Mouse (Mus musculus) kidney, adult 18-20 months (tissue): ENCODE measurements at regions not wholly inside any gene's neighbourhood (a gene's known extent, or its start where the extent isn't known, plus 50 kb on each side); places are given as distances from the start of the nearest gene placed in this dataset.

Experiments
- DNase-seq: peaks from one replicate; pipeline ENCODE4 v3.0.0; 2021

DNA sequence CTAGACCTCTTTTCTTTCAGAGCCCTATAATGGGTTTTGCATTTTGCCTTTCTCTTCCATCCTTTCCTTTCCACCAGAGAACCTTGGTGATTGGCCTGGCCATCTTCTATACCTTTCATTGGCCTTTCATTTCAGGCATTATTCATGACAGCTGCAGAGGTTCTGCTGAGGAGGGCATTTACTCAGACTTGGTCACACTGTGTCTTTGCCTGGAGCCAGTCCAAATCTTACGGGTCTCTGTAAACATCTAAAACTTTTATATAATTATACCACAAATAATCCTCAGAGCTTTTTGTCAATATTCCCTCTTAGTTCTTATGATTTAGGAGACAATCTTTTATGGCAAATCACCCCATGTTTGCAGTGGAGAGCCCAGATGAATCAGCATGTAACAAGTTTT is 339.3 kb upstream of the Tmem161b start:
- no peak for DNase-seq

DNA sequence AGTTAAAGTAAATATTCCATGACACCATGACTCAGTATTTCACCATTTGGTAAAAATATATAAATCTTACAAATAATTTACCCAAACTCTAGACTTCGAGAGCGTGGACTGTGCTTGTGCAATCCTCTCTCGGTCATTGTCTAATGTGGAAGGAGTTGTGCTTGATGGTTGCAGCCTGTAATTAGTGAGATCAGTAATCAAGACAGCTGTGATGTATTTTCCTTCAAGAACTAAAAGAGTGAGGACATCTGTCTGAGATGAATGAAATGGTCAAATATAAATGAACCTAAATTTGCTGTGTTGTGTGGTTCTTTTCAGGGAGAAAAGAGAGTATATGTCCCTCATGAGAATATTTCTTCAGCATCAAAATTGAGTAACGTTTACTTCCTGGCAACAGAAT is 338.3 kb upstream of the Tmem161b start:
- no peak for DNase-seq

DNA sequence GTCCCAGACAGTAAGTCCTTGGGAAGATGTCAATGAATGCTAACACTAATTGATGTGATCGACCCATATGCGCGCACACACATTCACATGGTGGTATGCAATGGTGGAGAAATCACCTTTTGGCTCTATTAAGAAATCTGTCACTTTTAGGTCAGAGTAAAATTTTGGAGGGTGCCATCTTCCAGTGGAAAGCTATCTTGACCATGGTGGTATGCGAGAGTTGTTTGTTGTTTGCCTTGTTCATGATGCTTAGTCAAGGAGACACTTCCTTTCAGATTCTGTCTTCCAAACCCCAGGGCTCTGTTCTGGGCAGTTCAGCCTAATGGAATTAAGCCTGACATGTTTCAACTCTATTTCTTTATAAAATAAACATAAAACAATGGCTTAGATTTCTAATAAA is 337.9 kb upstream of the Tmem161b start:
- no peak for DNase-seq

- DNase-seq, result no peak
Measured at GRCm38 (mm10) chr13:83884766-83885543, 337.1 kb upstream of the Tmem161b start.

- DNase-seq, result no peak
Measured at GRCm38 (mm10) chr13:83885729-83886128, 336.4 kb upstream of the Tmem161b start.

- no peak for DNase-seq
Measured at GRCm38 (mm10) chr13:83914697-83915096, 307.4 kb upstream of the Tmem161b start.

- no peak for DNase-seq
Measured at GRCm38 (mm10) chr13:83932761-83933160, 289.3 kb upstream of the Tmem161b start.

DNA sequence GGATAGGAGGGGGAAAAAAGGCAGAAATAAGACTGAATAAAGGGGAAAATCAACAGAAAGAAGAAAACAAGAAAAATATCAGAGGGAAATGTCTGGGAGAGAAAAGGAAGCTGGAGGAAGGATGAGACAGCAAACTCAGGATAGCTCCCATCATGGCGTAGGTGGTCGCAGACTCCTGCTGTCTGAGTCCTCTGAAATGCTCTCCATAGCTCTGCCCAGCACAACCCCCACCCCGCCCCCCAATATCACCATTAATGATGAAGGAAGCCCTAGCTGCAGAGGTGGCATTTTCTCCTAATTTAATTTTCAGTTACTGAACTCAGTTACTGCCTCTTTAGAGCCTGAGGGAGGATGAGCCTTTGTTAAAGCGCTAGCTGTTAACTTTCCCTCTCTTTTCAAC is 275.6 kb upstream of the Tmem161b start:
- no peak for DNase-seq

DNA sequence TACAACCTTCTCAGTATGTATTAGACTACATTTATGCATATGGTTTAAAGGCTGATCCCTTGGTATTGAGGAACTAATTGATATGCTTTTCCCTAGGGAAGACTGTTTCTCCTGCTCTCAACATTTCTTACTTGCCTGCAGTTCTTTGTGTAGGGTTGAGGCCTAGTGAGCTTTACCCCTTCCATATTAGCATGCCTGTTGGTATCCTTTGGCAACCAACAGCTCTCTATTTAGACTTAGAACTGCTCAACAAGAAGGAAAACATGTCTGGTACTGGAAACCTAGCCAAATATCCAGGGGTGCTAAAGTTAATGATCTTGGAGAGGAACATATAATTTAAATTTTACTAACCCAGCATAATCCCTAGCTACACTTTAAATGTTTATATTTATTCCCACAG is 270.9 kb upstream of the Tmem161b start:
- DNase-seq, result no peak

GRCm38 (mm10) chr13:83951808-83952207 is 270.3 kb upstream of the Tmem161b start:
- DNase-seq, result no peak

- DNase-seq, result no peak
Measured at GRCm38 (mm10) chr13:83952353-83952752, 269.7 kb upstream of the Tmem161b start.

DNA sequence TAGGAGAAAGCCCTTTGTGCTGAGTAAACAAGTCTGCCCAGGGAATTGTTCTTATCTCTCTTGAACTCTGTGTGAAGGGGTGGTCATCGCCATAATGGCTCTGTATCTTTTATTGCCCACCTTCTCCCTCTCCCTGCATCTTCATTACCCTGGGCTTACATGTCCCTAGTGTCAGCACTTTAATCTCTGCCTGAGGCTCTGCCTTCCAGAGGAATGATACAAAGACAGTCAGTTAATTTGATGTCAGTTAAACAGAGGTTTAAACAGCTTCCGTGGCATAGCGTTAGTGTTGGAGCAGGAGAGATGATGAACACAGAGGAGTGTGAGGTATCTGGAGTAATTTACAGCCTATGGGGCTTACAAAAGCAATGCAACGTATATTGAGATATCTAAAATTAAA is 269.2 kb upstream of the Tmem161b start:
- DNase-seq, result no peak

- no peak for DNase-seq
Measured at GRCm38 (mm10) chr13:83955701-83956100, 266.4 kb upstream of the Tmem161b start.

GRCm38 (mm10) chr13:83978541-83978940 is 243.6 kb upstream of the Tmem161b start:
- no peak for DNase-seq

DNA sequence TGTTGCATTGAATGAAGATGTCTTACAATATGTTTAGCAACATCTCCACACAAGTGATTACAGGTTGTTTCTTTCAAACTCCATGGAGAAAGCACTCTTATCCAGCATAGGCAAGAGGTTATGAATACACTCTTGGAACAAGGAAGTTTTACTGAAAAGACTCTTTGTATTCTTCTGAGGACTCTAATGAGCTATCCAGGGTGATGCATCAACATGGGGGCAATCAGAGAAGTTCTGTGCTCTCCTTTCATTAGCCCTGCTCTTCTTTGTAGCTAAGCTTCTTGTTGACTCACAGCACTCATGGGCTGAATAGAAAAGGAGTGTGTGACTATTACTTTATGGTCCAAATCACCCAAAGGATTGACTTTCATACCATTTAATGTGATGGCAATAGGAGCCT is 242.6 kb upstream of the Tmem161b start:
- no peak for DNase-seq

DNA sequence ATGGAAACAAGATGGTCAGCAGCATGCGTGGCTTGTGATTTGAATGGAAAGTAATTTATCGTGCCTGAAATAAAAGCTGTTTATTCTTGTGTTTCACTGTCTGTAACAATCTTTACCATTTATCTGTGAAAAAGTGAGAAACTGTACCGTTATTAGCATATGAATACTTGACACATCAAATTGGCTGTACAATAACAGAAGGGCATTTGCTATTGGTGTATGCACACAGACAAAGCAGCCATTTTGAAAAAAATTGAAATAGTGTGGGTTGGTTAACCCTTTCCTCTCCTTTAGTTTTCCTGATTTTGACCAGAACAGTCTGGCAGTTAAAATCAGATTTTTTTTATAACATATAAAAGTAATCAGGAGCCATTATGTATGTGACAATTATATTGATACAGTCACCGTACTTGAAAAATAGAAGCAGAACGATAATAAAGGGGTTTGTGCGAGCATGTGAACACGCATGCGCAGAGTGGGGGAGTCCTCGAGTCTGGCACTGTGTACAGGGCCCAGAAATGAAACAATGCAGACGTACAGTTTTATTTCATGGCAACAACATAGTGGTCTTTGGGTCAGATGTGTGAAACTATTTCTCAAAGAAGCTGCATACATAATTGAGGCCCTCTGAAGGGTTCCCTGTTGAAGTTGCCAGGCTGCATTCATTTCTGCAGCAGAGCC is 237.3 kb upstream of the Tmem161b start:
- no peak for DNase-seq

DNA sequence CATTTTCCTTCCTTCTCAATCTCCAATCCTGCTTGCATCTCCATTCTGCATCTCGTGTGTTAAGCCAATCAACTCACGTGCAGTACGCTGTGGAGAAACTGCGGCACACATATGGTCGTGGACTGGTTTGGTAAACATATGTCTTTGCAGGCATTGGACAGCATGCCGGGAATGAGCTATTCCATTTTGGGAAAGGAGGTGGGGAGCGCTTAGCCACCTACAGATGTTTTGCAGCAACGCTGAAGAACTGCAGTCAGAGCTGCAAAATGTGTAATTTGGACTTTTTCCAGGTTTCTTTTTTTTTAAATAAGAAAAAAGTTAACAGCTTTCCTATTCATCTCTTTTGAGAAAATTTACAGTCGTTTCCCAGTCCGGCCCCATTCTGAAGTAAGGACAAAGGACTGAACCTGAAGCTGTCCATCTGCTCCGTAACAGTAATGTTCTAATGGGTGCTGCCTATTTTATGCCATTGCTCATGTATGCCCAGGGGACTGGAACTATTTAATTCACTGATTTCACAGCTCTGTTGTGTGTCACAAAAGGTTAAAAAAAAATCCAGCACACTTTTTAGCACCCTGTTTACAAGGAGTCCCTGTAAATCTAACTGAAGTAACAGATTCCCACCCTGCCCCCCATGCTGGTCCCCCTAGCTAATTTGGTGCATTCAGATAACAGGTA is 234.2 kb upstream of the Tmem161b start:
- no peak for DNase-seq

DNA sequence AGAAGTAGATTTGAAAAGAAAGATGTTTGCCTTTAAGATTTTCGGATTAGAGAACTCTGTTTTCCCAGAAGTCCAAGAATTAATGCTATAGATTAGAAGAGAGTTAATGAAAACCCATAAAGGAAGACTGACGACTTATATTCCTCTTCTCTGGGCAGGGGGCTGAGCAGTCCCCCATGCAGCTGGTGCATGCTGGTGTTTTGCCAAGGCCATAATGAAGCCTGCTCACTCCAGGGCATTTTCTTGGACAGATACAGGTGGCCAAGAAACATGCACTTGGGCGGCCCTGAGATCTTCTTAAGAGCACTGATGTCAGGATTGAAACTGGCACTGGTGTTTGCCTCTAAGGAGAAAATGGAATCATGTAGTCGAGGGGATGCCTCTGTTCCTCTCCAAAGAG is 233.6 kb upstream of the Tmem161b start:
- no peak for DNase-seq

DNA sequence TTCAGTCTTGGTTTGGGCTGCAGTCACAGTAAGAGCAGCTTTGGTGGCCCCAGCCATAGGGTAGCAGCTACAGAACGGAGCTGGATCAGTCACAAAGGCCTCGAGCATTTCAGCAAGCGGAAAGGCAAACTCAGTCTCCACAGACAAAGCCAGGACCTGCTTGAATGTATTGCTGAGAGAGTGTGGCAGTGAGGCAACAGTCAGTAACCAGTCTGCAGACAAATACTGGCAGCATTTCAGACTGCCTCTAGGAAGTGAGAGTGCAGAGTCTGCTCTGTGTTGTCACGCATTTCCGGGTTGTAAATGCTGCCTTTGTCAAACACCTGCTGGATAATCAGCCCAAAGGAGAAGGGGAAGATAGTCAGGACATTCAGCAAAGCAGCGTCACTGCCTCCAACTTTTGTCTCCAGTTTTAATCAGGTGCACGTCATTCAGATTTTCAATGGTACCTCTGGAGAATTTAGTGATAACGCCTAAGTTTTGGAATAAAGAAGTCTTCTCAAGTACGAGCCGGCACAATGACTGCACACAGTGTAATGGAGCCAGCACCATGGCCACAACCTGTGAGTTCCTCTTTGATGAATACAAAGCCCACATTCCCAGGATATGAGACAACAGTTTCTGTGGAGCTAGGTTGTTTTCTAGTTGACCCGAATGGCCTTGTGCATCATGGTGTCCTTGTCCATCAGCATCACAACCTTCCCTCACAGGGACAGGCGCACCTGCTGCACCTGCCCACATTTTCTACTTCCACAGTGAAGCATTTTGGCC is 224.3 kb upstream of the Tmem161b start:
- no peak for DNase-seq

- DNase-seq, result no peak
Measured at GRCm38 (mm10) chr13:84021771-84022170, 200.3 kb upstream of the Tmem161b start.

DNA sequence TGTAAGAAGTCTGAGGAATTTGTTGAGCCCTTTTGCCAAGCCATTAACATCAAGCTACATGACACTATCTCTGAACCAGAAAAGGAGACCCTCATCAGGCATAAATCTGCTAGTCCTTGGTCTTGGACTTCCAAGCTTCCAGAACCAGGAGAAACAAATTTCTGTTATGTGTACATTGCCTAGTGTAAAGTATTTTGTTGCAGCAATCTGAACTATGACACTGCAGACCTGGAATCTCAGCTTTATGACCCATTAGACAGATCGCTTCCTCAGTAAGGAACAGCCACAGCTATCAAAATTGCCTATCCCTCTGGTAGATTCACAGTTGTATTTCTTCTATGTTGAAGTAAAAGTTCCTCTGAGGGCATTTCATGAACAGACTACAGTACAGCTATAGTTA is 199.1 kb upstream of the Tmem161b start:
- no peak for DNase-seq

- DNase-seq, result no peak
Measured at GRCm38 (mm10) chr13:84023637-84024036, 198.5 kb upstream of the Tmem161b start.

DNA sequence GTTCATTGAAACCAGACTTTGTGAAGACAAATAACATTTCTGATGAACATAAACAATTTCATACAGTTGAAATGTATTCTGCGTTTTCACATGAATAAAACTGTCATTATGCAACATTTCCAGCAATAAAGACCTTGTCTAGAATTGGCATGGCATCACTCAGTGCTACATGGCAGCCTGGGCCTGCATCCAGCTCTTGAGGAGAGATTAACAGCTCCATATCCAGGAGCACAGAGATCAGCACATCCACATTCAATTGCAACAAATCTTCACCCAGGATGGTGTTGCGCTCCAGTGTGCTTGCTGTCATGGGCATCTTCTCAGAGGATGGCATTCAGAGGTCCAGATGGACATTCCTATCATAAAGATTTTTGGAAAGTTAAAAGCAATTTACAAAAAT is 196.7 kb upstream of the Tmem161b start:
- DNase-seq, result no peak
